Mouse (Mus musculus) frontal cortex, postnatal 25 days (tissue): ENCODE results near the gene Mfsd4b3.
"Not testable (repeated sequence)": the region's sequence is repeated elsewhere in the genome, so short reads cannot be mapped to it uniquely, and the experiment has no call there.

ENCODE experiments used
- DNase-seq, 2 experiments: peaks; one replicate each; pipeline ENCODE4 v3.0.0; 2022; ENCODE audit warnings: low spot score in 2 of 2

The Mfsd4b3 gene

GRCm38 (mm10) chr10:39924556-39924955 lies 35.4 kb downstream of the Mfsd4b3 start:
- DNase-seq = not testable (repeated sequence)

GRCm38 (mm10) chr10:39912616-39913015 lies 47.3 kb downstream of the Mfsd4b3 start:
- no peak for DNase-seq

GRCm38 (mm10) chr10:39908768-39909441 lies 51.0 kb downstream of the Mfsd4b3 start:
- no peak for DNase-seq

GRCm38 (mm10) chr10:39906799-39907658 lies 52.9 kb downstream of the Mfsd4b3 start:
- DNase-seq = no peak

GRCm38 (mm10) chr10:39904191-39904590 lies 55.8 kb downstream of the Mfsd4b3 start:
- DNase-seq = no peak

GRCm38 (mm10) chr10:39898874-39899371 lies 61.0 kb downstream of the Mfsd4b3 start, which contains the start of gene Mfsd4b4:
Mfsd4b4 (minus strand) TSS chr10:39899238.
- peak; percentile 59 to 74 for DNase-seq
